Mouse (Mus musculus) heart, embryonic 10.5 days (tissue): ENCODE data around the gene P2ry10b. TPM values are rescaled to one million over a fixed set of nuclear protein-coding genes. Genes with fewer than 3 reads are reported as not detected.

Experiments used
- DNase-seq: peaks from one replicate; pipeline ENCODE4 v3.0.0-alpha.2; 2017; ENCODE audit warnings: low spot score
- H3K27ac ChIP-seq: fragments of 300-500 bp; sonication (generic); 2 replicates; pipeline ENCODE4 v1.5.1; 2016; ENCODE audit warnings: mild to moderate bottlenecking
- H3K27me3 ChIP-seq: fragments of 300-500 bp; sonication (generic); 2 replicates; pipeline ENCODE4 v1.6.1; 2016; ENCODE audit warnings: mild to moderate bottlenecking; ENCODE audit not compliant: poor library complexity, insufficient read depth, severe bottlenecking
- H3K36me3 ChIP-seq: fragments of 300-500 bp; sonication (generic); 2 replicates; pipeline ENCODE4 v1.6.1; 2016; ENCODE audit warnings: mild to moderate bottlenecking, moderate library complexity
- H3K4me1 ChIP-seq: fragments of 300-500 bp; sonication (generic); 2 replicates; pipeline ENCODE4 v1.6.1; 2016; ENCODE audit warnings: mild to moderate bottlenecking
- H3K4me3 ChIP-seq: fragments of 300-500 bp; sonication (generic); 2 replicates; pipeline ENCODE4 v1.5.1; 2016; ENCODE audit warnings: mild to moderate bottlenecking, moderate library complexity
- H3K9me3 ChIP-seq: fragments of 300-500 bp; sonication (generic); 2 replicates; pipeline ENCODE4 v1.6.1; 2016; ENCODE audit warnings: mild to moderate bottlenecking, moderate library complexity
- WGBS: fragments of 180-500 bp; shearing (Covaris S2); methylation state at CpG from one replicate; pipeline ENCODE4 v1.1.7; 2016; 5-methylcytosine and 5-hydroxymethylcytosine counted together
- polyA plus RNA-seq: library from polyadenylated mRNA; unstranded; fragments of >200 nt; fragmentation: Nextera tagmentation; extraction: Ambion mirVana; gene quantifications from 2 replicates; pipeline ENCODE4 v1.2.1, GENCODE M21; 2016

The P2ry10b gene
- polyA plus RNA-seq, 1 experiment from 2014 or later = 0.53 TPM

GRCm38 (mm10) chrX:107217577-107218090 is 68.9 kb downstream of the P2ry10b start:
- Histone ChIP-seq H3K27ac (no peak overlapping the region), H3K4me1 (no peaks in the 10 kb centered on the region), H3K9me3 (no peaks in the 10 kb centered on the region), H3K4me3 (no peak overlapping the region), H3K27me3 (no peaks in the 10 kb centered on the region), H3K36me3 (no peaks in the 10 kb centered on the region)
- DNase-seq = no peak
- 78% methylated on average over 2 of the region's 2 CpGs for WGBS

Other genes with a start within 250 kb of the P2ry10b start
- gene Lpar4, start 228.3 kb upstream of the P2ry10b start, polyA plus RNA-seq = 5.2 and 8.7 TPM in 2 replicates
- gene P2ry10, start 60.4 kb upstream of the P2ry10b start, polyA plus RNA-seq = not detected in 2 replicates
- not detected in 2 replicates for gene Gpr174, start 107.0 kb downstream of the P2ry10b start, polyA plus RNA-seq